Mouse (Mus musculus) lung, postnatal 0 days (tissue): ENCODE results near the gene Cnpy1.

Source experiments
- CTCF ChIP-seq: IDR thresholded peaks from 2 replicates; pipeline ENCODE4 v1.5.1; 2016; ENCODE audit warnings: antibody characterized with exemption, mild to moderate bottlenecking
- EP300 ChIP-seq: IDR thresholded peaks from 2 replicates; pipeline ENCODE4 v1.6.1; 2016; ENCODE audit warnings: antibody characterized with exemption, mild to moderate bottlenecking, control low read depth

- TF ChIP-seq EP300 = no peak
- no peak for TF ChIP-seq CTCF
Observed at GRCm38 (mm10) chr5:28168253-28169165, 77.1 kb downstream of the Cnpy1 start.
